Mouse (Mus musculus) forebrain, embryonic 12.5 days (tissue): ENCODE measurements around the gene Tmem267. TPM values are rescaled to one million over a fixed set of nuclear protein-coding genes. Genes with fewer than 3 reads are reported as not detected.
"Not testable (repeated sequence)": the region's sequence is repeated elsewhere in the genome, so short reads cannot be mapped to it uniquely, and the experiment has no call there.

Experiments used
- ATAC-seq: fragments of 200-750 bp; cut with Nextera tagmentation; 2 replicates; pipeline ENCODE4 v1.8.0; 2017; ENCODE audit warnings: moderate TSS enrichment; ENCODE audit not compliant: low FRiP score
- H3K27ac ChIP-seq: fragments of 300-500 bp; sonication (generic); 2 replicates; pipeline ENCODE4 v1.5.1; 2016; ENCODE audit warnings: mild to moderate bottlenecking
- H3K27me3 ChIP-seq: fragments of 300-500 bp; sonication (generic); 2 replicates; pipeline ENCODE4 v1.6.1; 2016; ENCODE audit warnings: mild to moderate bottlenecking
- H3K36me3 ChIP-seq: fragments of 300-500 bp; sonication (generic); replicated peaks from 2 replicates; pipeline ENCODE4 v1.6.1; 2016; ENCODE audit warnings: mild to moderate bottlenecking
- H3K4me1 ChIP-seq: fragments of 300-500 bp; sonication (generic); 2 replicates; pipeline ENCODE4 v1.6.1; 2016
- H3K4me2 ChIP-seq: fragments of 300-500 bp; sonication (generic); 2 replicates; pipeline ENCODE4 v1.6.1; 2016; ENCODE audit warnings: mild to moderate bottlenecking, moderate library complexity
- H3K4me3 ChIP-seq: fragments of 300-500 bp; sonication (generic); replicated peaks from 2 replicates; pipeline ENCODE4 v1.5.1; 2016; ENCODE audit warnings: mild to moderate bottlenecking
- H3K9ac ChIP-seq: fragments of 300-500 bp; sonication (generic); 2 replicates; pipeline ENCODE4 v1.6.1; 2016; ENCODE audit warnings: mild to moderate bottlenecking
- H3K9me3 ChIP-seq: fragments of 300-500 bp; sonication (generic); 2 replicates; pipeline ENCODE4 v1.6.1; 2016
- WGBS: fragments of 180-500 bp; shearing (Covaris S2); methylation state at CpG from one replicate; pipeline ENCODE4 v1.1.7; 2016; 5-methylcytosine and 5-hydroxymethylcytosine counted together
- polyA plus RNA-seq: library from polyadenylated mRNA; unstranded; fragments of >200 nt; fragmentation: Nextera tagmentation; extraction: Ambion mirVana; gene quantifications from 2 replicates; pipeline ENCODE4 v1.2.1, GENCODE M21; 2016

Tmem267 gene
- polyA plus RNA-seq, 1 experiment from 2014 or later: 2.1 TPM

DNA sequence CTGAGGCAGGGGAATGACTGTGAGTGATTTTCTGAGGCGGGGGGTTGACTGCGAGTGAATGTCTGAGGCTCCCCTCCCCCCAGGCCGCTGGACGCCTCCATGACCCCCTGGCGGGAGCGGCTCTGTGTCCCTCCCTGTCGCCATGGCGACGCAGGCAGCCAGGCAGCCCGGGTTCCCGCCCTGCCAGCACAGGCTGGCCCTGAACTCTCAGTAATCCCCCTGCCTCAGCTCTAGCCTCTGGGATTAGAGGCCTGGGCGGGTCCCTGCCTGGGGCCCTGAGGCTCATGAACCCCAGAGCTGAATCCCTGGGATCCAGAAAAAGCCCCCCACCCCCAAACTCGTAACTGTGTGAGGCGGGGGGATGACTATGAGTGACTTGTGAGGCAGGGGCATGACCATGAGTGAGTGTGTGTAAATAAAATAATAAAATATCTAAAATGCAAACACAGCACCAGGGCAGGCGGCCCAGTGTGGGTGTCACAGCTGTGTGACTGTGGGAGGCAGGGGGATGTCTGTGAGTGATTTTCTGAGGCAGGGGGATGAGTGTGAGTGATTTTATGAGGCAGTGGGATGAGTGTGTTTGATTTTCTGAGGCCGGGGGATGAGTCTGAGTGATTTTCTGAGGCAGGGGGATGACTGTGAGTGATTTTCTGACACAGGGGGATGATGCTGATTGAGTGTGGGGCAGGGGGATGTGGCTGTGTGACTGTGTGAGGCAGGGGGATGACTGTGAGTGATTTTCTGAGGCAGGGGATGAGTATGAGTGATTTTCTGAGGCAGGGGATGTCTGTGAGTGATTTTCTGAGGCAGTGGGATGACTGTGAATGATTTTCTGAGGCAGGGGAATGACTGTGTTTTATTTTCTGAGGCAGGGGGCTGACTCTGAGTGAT lies 108.7 kb downstream of the Tmem267 start:
- H3K9ac ChIP-seq, H3K36me3 ChIP-seq, H3K27me3 ChIP-seq, H3K27ac ChIP-seq, H3K4me2 ChIP-seq, H3K4me1 ChIP-seq, H3K4me3 ChIP-seq: not testable (repeated sequence)
- H3K9me3 ChIP-seq: peaks cover 23% of the 10 kb centered on the region
- ATAC-seq: peak; percentile 94
- WGBS: 68% methylated on average over 16 of the region's 16 CpGs

- peaks cover 26% of the 10 kb centered on the region for H3K9me3 ChIP-seq
- H3K27ac ChIP-seq, H3K36me3 ChIP-seq, ATAC-seq, H3K4me2 ChIP-seq, H3K4me3 ChIP-seq, H3K4me1 ChIP-seq, H3K9ac ChIP-seq, H3K27me3 ChIP-seq: not testable (repeated sequence)
Observed at GRCm38 (mm10) chr13:119598466-119598865, 110.6 kb downstream of the Tmem267 start.

- not testable (repeated sequence) for H3K9ac ChIP-seq, ATAC-seq
- WGBS: 75% methylated on average over 12 of the region's 12 CpGs
Observed at GRCm38 (mm10) chr13:119599066-119599465, 111.2 kb downstream of the Tmem267 start.

GRCm38 (mm10) chr13:119599498-119599897 lies 111.7 kb downstream of the Tmem267 start:
- H3K9ac ChIP-seq, H3K27me3 ChIP-seq, H3K27ac ChIP-seq, H3K4me2 ChIP-seq, ATAC-seq, H3K4me3 ChIP-seq, H3K4me1 ChIP-seq, H3K36me3 ChIP-seq: not testable (repeated sequence)
- peaks cover 34% of the 10 kb centered on the region for H3K9me3 ChIP-seq
- WGBS: 55% methylated on average over 2 of the region's 2 CpGs

More at GRCm38 (mm10) chr13:119599066-119599465, 111.2 kb downstream of the Tmem267 start:
- H3K9me3 ChIP-seq: peaks cover 31% of the 10 kb centered on the region
- H3K4me2 ChIP-seq, H3K4me1 ChIP-seq, H3K36me3 ChIP-seq, H3K4me3 ChIP-seq, H3K27me3 ChIP-seq, H3K27ac ChIP-seq: not testable (repeated sequence)

- peaks cover 38% of the 10 kb centered on the region for H3K9me3 ChIP-seq
- not testable (repeated sequence) for H3K4me2 ChIP-seq, H3K27ac ChIP-seq, H3K4me3 ChIP-seq, H3K4me1 ChIP-seq, ATAC-seq, H3K27me3 ChIP-seq, H3K36me3 ChIP-seq
- 0 out of 2 replicates have a peak overlapping the region, but pooled peaks have one; percentile 0 for H3K9ac ChIP-seq
Observed at GRCm38 (mm10) chr13:119600166-119600565, 112.3 kb downstream of the Tmem267 start.

GRCm38 (mm10) chr13:119602688-119603331 lies 115.0 kb downstream of the Tmem267 start:
- not testable (repeated sequence) for H3K4me2 ChIP-seq, H3K27me3 ChIP-seq, H3K4me3 ChIP-seq, H3K4me1 ChIP-seq, H3K9ac ChIP-seq, ATAC-seq, H3K27ac ChIP-seq, H3K36me3 ChIP-seq
- WGBS: 58% methylated on average over 13 of the region's 13 CpGs
- peaks cover 25% of the 10 kb centered on the region for H3K9me3 ChIP-seq

- WGBS: 97% methylated on average over 8 of the region's 8 CpGs
- H3K9me3 ChIP-seq: peaks cover 18% of the 10 kb centered on the region
- H3K4me2 ChIP-seq, H3K27me3 ChIP-seq, H3K36me3 ChIP-seq, H3K27ac ChIP-seq, H3K4me3 ChIP-seq, H3K4me1 ChIP-seq, H3K9ac ChIP-seq: not testable (repeated sequence)
- ATAC-seq: peak; percentile 34
Observed at GRCm38 (mm10) chr13:119603890-119604289, 116.1 kb downstream of the Tmem267 start.

GRCm38 (mm10) chr13:119604322-119604721 lies 116.5 kb downstream of the Tmem267 start:
- not testable (repeated sequence) for H3K9ac ChIP-seq, H3K27ac ChIP-seq, H3K4me2 ChIP-seq, H3K36me3 ChIP-seq, H3K27me3 ChIP-seq, H3K4me3 ChIP-seq, H3K4me1 ChIP-seq
- H3K9me3 ChIP-seq: peaks cover 15% of the 10 kb centered on the region
- ATAC-seq: peak; percentile 22; the same call in 1 of the 2 replicates
- 92% methylated on average over 8 of the region's 9 CpGs for WGBS

GRCm38 (mm10) chr13:119618841-119619240 lies 131.0 kb downstream of the Tmem267 start:
- Histone ChIP-seq H3K36me3 (no peaks in the 10 kb centered on the region), H3K9ac (no peak overlapping the region), H3K27me3 (no peaks in the 10 kb centered on the region), H3K9me3 (no peaks in the 10 kb centered on the region), H3K4me3 (no peak overlapping the region), H3K4me1 (no peaks in the 10 kb centered on the region), H3K4me2 (no peak overlapping the region), H3K27ac (no peak overlapping the region)
- ATAC-seq: no peak
- 95% methylated on average over 3 of the region's 3 CpGs for WGBS

GRCm38 (mm10) chr13:119619735-119620134 lies 131.9 kb downstream of the Tmem267 start:
- Histone ChIP-seq H3K27me3 (no peaks in the 10 kb centered on the region), H3K9me3 (no peaks in the 10 kb centered on the region), H3K9ac (no peak overlapping the region), H3K4me3 (no peak overlapping the region), H3K36me3 (no peaks in the 10 kb centered on the region), H3K4me1 (no peaks in the 10 kb centered on the region), H3K27ac (no peak overlapping the region), H3K4me2 (no peak overlapping the region)
- WGBS: 88% methylated on average over 3 of the region's 3 CpGs
- ATAC-seq: no peak

- 88% methylated on average over 6 of the region's 6 CpGs for WGBS
- no peaks in the 10 kb centered on the region for H3K36me3 ChIP-seq
- no peaks in the 10 kb centered on the region for H3K9me3 ChIP-seq
- no peak within 1 kb of the TSS for H3K27ac ChIP-seq
- no peaks in the 10 kb centered on the region for H3K27me3 ChIP-seq
- no peak within 1 kb of the TSS for H3K4me3 ChIP-seq
- ATAC-seq: no peak
- no peaks in the 10 kb centered on the region for H3K4me1 ChIP-seq
- no peak within 1 kb of the TSS for H3K9ac ChIP-seq
- H3K4me2 ChIP-seq: no peak within 1 kb of the TSS
Observed at GRCm38 (mm10) chr13:119623634-119624033, 135.8 kb downstream of the Tmem267 start, which contains the start of gene Ccl28. Gene Ccl28, plus strand, starts transcription at chr13:119623819.

- 79% methylated on average over 5 of the region's 5 CpGs for WGBS
- not testable (repeated sequence) for H3K27me3 ChIP-seq, H3K4me3 ChIP-seq, H3K4me2 ChIP-seq, H3K9me3 ChIP-seq, H3K4me1 ChIP-seq, H3K27ac ChIP-seq, ATAC-seq, H3K9ac ChIP-seq, H3K36me3 ChIP-seq
Observed at GRCm38 (mm10) chr13:119625952-119626351, 138.1 kb downstream of the Tmem267 start.
